33 mouse cellular contexts compared by ENCODE assay signal in the genomic region with DNA sequence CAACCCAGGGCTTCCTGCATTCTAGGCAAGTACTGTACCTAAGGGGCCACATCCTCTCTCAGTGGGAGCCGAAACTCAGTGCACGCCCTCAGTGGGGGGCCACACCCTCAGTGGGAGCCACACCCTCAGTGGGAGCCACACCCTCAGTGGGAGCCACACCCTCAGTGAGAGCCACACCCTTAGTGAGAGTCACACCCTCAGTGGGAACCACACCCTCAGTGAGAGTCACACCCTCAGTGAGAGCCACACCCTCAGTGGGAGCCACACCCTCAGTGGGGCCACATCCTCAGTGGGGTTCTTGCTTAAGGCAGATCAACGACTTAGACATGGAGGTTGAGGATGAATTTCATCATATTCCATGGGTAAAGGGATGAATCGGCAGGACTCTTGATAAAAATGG. TPM values are rescaled to one million over a fixed set of nuclear protein-coding genes. Genes with fewer than 3 reads are reported as not detected.
DNase-seq lines count a peak whose midpoint lies in the region; ATAC-seq lines count a peak whose summit lies in the region.
"Had no signal": no experiment of that assay in that cellular context is flagged by ENCODE, and none has a peak within 500 bp of the region (broad histone marks: within the 10 kb centered on the region; RNA-seq: fewer than 3 reads in every experiment).

No protein-coding gene starts in this region.

- peak; percentile 70 for DNase-seq in ES-CJ7 (ENCODE audit: low read depth, low spot score)
- DNase-seq in R1 (ENCODE audit: low read depth, low spot score) = peak; percentile 64
- DNase-seq in liver, embryonic 13.5 days = no peak
- peak; percentile 3 to 59 for DNase-seq in monocyte, adult 2 months (ENCODE audit: low read depth in 1 of 2, low spot score in 2 of 2)
- no peak for DNase-seq in embryo, embryonic 10.5 days (ENCODE audit: low spot score)
- no peak for DNase-seq in kidney, postnatal 25 days
- DNase-seq in spleen, postnatal 36 days (ENCODE audit: low spot score in 2 of 2) = no peak
- DNase-seq: B cell, adult 2 months; cerebellum, adult 8-10 months; cerebellum, postnatal 25 days; gastrocnemius, adult 2 months; gastrocnemius, postnatal 36 days; heart, postnatal 10 days; kidney, postnatal 36 days; lung, adult 18-20 months; lung, postnatal 14 days; right cerebral cortex, postnatal 14 days; thymus, postnatal 14 days had no signal

- no peaks in the 10 kb centered on the region for H3K4me1 ChIP-seq in liver, embryonic 13.5 days (replicated peaks)
- H3K4me1 ChIP-seq: forebrain, embryonic 15.5 days; kidney, embryonic 15.5 days; midbrain, embryonic 12.5 days; stomach, embryonic 15.5 days had no signal

- WGBS in liver, embryonic 13.5 days (ENCODE audit: insufficient replicate concordance) = 60% methylated on average over 4 of the region's 4 CpGs

- peak overlapping the region; percentile 39 for H3K27ac ChIP-seq in liver, embryonic 13.5 days
- H3K27ac ChIP-seq: forebrain, embryonic 15.5 days; gastrocnemius, adult 2 months; heart, embryonic 13.5 days; hindbrain, embryonic 14.5 days; kidney, embryonic 15.5 days; layer of hippocampus, adult 2 months; left cerebral cortex, adult 2 months; midbrain, embryonic 12.5 days; stomach, embryonic 15.5 days had no signal

- H3K9me3 ChIP-seq in liver, embryonic 13.5 days (replicated peaks) = peaks cover 6% of the 10 kb centered on the region
- H3K9me3 ChIP-seq: forebrain, embryonic 15.5 days; heart, embryonic 13.5 days; kidney, embryonic 15.5 days; midbrain, embryonic 12.5 days; stomach, embryonic 15.5 days had no signal

- no peak overlapping the region for H3K9ac ChIP-seq in liver, embryonic 13.5 days
- H3K9ac ChIP-seq: forebrain, embryonic 15.5 days; heart, embryonic 13.5 days; hindbrain, embryonic 14.5 days; kidney, embryonic 15.5 days; midbrain, embryonic 12.5 days; stomach, embryonic 15.5 days had no signal

- no peaks in the 10 kb centered on the region for H3K27me3 ChIP-seq in liver, embryonic 13.5 days
- H3K27me3 ChIP-seq: forebrain, embryonic 15.5 days; heart, embryonic 13.5 days; midbrain, embryonic 12.5 days; Patski; stomach, embryonic 15.5 days had no signal

- H3K36me3 ChIP-seq in liver, embryonic 13.5 days = no peaks in the 10 kb centered on the region
- H3K36me3 ChIP-seq: forebrain, embryonic 15.5 days; heart, embryonic 13.5 days; kidney, embryonic 15.5 days; midbrain, embryonic 12.5 days; stomach, embryonic 15.5 days had no signal

- no peak for ATAC-seq in liver, embryonic 13.5 days (ENCODE audit: low read depth)
- ATAC-seq: forebrain, embryonic 15.5 days; intestine, postnatal 0 days; Patski had no signal

- no peak overlapping the region for H3K4me3 ChIP-seq in liver, embryonic 13.5 days (replicated peaks)
- H3K4me3 ChIP-seq: forebrain, embryonic 15.5 days; gastrocnemius, adult 2 months; heart, embryonic 13.5 days; kidney, embryonic 15.5 days; layer of hippocampus, adult 2 months; left cerebral cortex, adult 2 months; midbrain, embryonic 12.5 days; stomach, embryonic 15.5 days had no signal

- no peak overlapping the region for H3K4me2 ChIP-seq in liver, embryonic 13.5 days
- H3K4me2 ChIP-seq: forebrain, embryonic 15.5 days; heart, embryonic 13.5 days; hindbrain, embryonic 14.5 days; kidney, embryonic 15.5 days; midbrain, embryonic 12.5 days; stomach, embryonic 15.5 days had no signal

RNA-seq across cellular contexts. Expression of a gene that starts 44.7 kb away (rescaled TPM):
- 78.9 and 89.4 TPM in 2 replicates for polyA plus RNA-seq in liver, embryonic 13.5 days (2015; fragmentation: Nextera tagmentation; extraction: Ambion mirVana)

RNA-seq across cellular contexts. Expression of a gene that starts 55.7 kb away (rescaled TPM):
- polyA plus RNA-seq in liver, embryonic 13.5 days (2015; fragmentation: Nextera tagmentation; extraction: Ambion mirVana) = not detected in 2 replicates
- polyA plus RNA-seq: forebrain, embryonic 15.5 days; heart, embryonic 13.5 days; hindbrain, embryonic 14.5 days; intestine, postnatal 0 days; kidney, embryonic 15.5 days; limb, embryonic 14.5 days; midbrain, embryonic 12.5 days; neural tube, embryonic 14.5 days; Patski; small intestine, adult 2 months; stomach, embryonic 15.5 days; urinary bladder, adult 2 months had no signal

RNA-seq across cellular contexts. Expression of a gene that starts 56.3 kb away (rescaled TPM):
- 0.09 TPM in 1 of 2 replicates, not detected in the other for polyA plus RNA-seq in liver, embryonic 13.5 days (2015; fragmentation: Nextera tagmentation; extraction: Ambion mirVana)
- polyA plus RNA-seq: embryonic facial prominence, embryonic 11.5 days; forebrain, embryonic 15.5 days; heart, embryonic 13.5 days; kidney, embryonic 15.5 days; midbrain, embryonic 12.5 days; Patski had no signal

Comparison
In these comparisons a context has a peak if more than half of its experiments do, and no peak if none do; other contexts are left out.
1. DNase-seq: peak in ES-CJ7 (single experiment), R1 (single experiment) and monocyte, adult 2 months (2 of 2); none in liver, embryonic 13.5 days (single experiment), embryo, embryonic 10.5 days (single experiment), kidney, postnatal 25 days (0 of 2) and spleen, postnatal 36 days (0 of 2).